Mouse (Mus musculus): Measurements from ENCODE around the gene Pirb. TPM values are rescaled to one million over a fixed set of nuclear protein-coding genes. Genes with fewer than 3 reads are reported as not detected.
A peak's percentile ranks its signal among the peaks of the same experiment; 100 is the strongest.

The Pirb gene
- total and polyA plus RNA-seq, 3 experiments = 0.18 to 7.8 (median 0.53) TPM

DNA sequence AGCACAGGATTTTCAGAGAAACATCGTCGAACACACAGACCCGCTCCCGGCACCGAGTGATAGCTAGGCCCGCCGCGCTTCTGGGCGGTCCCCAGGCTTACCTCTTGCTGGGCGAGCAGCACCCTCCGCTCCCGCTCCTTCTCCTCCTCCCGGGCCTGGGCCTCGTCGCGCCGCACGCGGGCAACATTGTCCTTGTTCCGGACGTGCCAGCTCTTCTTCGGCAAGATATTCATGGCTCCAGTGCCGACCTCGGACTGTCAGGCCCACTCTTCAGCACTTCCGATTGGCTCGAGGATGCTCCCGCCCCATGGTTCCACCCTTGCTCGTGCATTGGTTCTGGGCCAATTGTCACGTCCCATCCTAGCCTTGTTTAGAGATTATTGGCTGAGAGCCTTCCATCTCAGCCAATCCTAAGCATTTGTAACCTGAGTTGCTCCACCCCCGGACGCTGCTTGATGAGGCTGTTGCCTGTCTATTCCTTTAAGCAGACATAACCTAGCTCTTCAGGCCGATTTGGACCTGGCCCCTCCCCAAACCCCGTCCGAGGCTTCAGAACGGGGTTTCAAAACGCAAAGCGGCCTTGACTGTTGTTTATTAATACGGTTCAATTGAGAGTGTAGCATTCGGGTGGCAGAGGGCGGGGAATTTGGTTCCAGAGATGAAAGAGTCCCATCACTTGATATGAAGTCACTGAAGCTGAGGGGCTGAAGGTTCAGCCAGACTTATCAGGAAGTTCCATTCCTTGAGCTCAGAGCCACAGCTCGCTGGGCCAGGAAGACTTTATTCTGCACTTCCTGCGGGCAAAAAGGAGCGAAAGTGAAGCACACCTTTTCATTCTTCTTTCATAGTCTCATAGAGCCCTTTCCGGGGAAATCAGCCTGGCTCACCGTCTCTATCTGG, 54.7 kb downstream of the Pirb start, which contains the start of gene Leng1:
Leng1 (minus strand) TSS at position 626 of the 900 bp plus-strand sequence.
- H3K36me3 ChIP-seq (replicated peaks) = peaks cover 42% of the 10 kb centered on the region
- no peaks in the 10 kb centered on the region for H3K27me3 ChIP-seq (ENCODE audit: insufficient read depth, low read length)
- DNase-seq (ENCODE audit: low spot score) (peak; percentile 94), ATAC-seq (ENCODE audit: extremely low read depth, insufficient number of reproducible peaks, low FRiP score, poor library complexity, severe bottlenecking) (peak; percentile 98)
- TF ChIP-seq TAL1 (conservative IDR thresholded peaks at IDR 0.05; ENCODE audit: low read depth, low read length) (no peak), CTCF (IDR thresholded peaks at IDR 0.05; ENCODE audit: low read depth, low read length) (no peak), GATA1 (IDR thresholded peaks at IDR 0.05; ENCODE audit: borderline replicate concordance, low read length) (no peak), GATA2 (IDR thresholded peaks at IDR 0.05; ENCODE audit: borderline replicate concordance, low read depth, low read length) (no peak), POLR2AphosphoS5 (IDR thresholded peaks at IDR 0.05; ENCODE audit: insufficient replicate concordance, low read depth, low read length) (no peak)
- peaks cover 35% of the 10 kb centered on the region for H3K4me1 ChIP-seq (ENCODE audit: insufficient read depth, low read depth, low read length)
- H3K9me3 ChIP-seq (replicated peaks) = no peaks in the 10 kb centered on the region
- H3K4me3 ChIP-seq (ENCODE audit: low read depth, low read length) = peak within 1 kb of the TSS; percentile 86

DNA sequence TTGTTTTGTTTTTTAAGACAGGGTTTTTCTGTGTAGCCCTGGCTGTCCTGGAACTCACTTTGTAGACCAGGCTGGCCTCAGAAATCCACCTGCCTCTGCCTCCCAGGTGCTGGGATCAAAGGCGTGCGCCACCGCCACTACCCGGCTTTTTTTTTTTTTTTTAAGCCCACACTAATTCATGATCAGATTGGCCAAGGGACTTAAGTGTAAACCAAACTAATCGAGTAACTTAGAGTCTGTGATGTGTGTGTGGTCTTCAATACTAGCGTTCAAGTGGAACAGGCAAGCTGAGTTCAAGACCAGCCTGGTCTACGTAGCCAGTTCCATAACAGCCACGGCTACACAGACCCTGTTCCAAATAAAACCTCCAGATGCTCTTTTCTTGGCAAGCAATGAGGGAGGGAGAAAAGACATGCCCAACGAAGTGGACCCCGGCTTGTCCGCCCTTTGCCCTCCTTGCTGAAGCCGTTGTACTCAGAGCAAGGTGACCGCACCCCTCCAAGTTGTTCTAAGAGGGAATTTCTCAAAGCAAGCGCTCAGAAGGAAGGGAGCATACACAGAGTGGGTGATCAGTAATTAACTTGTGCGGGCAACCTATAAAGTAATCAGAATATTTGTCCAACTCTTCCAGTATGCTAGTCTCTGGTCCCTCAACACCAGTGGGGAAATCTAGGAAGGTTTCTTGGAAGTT, 55.5 kb downstream of the Pirb start:
- Histone ChIP-seq H3K9me3 (replicated peaks) (no peaks in the 10 kb centered on the region), H3K4me1 (ENCODE audit: insufficient read depth, low read depth, low read length) (peaks cover 40% of the 10 kb centered on the region), H3K27me3 (ENCODE audit: insufficient read depth, low read length) (no peaks in the 10 kb centered on the region), H3K36me3 (replicated peaks) (peaks cover 48% of the 10 kb centered on the region), H3K4me3 (ENCODE audit: low read depth, low read length) (peak overlapping the region; percentile 86)
- DNase-seq (ENCODE audit: low spot score) = no peak
- no peak for ATAC-seq (ENCODE audit: extremely low read depth, insufficient number of reproducible peaks, low FRiP score, poor library complexity, severe bottlenecking)
- no peak for TF ChIP-seq TAL1 (conservative IDR thresholded peaks at IDR 0.05; ENCODE audit: low read depth, low read length)
- TF ChIP-seq GATA2 (IDR thresholded peaks at IDR 0.05; ENCODE audit: borderline replicate concordance, low read depth, low read length) = no peak
- TF ChIP-seq GATA1 (IDR thresholded peaks at IDR 0.05; ENCODE audit: borderline replicate concordance, low read length) = no peak
- TF ChIP-seq POLR2AphosphoS5 (IDR thresholded peaks at IDR 0.05; ENCODE audit: insufficient replicate concordance, low read depth, low read length) = no peak
- no peak for TF ChIP-seq CTCF (IDR thresholded peaks at IDR 0.05; ENCODE audit: low read depth, low read length)

Other genes with a start within 250 kb of the Pirb start
- gene Tarm1, start 217.8 kb downstream of the Pirb start, total RNA-seq (2014; fragmentation: Nextera tagmentation) = not detected in 2 replicates
- 1.3 TPM in 2 replicates for gene Tarm1, start 217.8 kb downstream of the Pirb start, total RNA-seq (2017)
- gene Tarm1, start 217.8 kb downstream of the Pirb start, polyA plus RNA-seq (2012) = not detected in 2 replicates
- not detected in 2 replicates for gene Oscar, start 104.2 kb downstream of the Pirb start, total RNA-seq (2014; fragmentation: Nextera tagmentation)
- 0.05 and 0.06 TPM in 2 replicates for gene Oscar, start 104.2 kb downstream of the Pirb start, total RNA-seq (2017)
- gene Oscar, start 104.2 kb downstream of the Pirb start, polyA plus RNA-seq (2012) = not detected in 2 replicates
- 179 and 192 TPM in 2 replicates for gene Ndufa3, start 103.0 kb downstream of the Pirb start, total RNA-seq (2014; fragmentation: Nextera tagmentation)
- 234 and 290 TPM in 2 replicates for gene Ndufa3, start 103.0 kb downstream of the Pirb start, total RNA-seq (2017)
- gene Ndufa3, start 103.0 kb downstream of the Pirb start, polyA plus RNA-seq (2012) = 18.5 and 18.9 TPM in 2 replicates
- 22.2 and 38.2 TPM in 2 replicates for gene Tfpt, start 90.5 kb downstream of the Pirb start, total RNA-seq (2014; fragmentation: Nextera tagmentation)
- 29.1 and 40.2 TPM in 2 replicates for gene Tfpt, start 90.5 kb downstream of the Pirb start, total RNA-seq (2017)
- 44.0 and 44.2 TPM in 2 replicates for gene Tfpt, start 90.5 kb downstream of the Pirb start, polyA plus RNA-seq (2012)
- 34.4 and 43.3 TPM in 2 replicates for gene Prpf31, start 90.4 kb downstream of the Pirb start, total RNA-seq (2014; fragmentation: Nextera tagmentation)
- gene Prpf31, start 90.4 kb downstream of the Pirb start, total RNA-seq (2017) = 97.9 and 104 TPM in 2 replicates
- gene Prpf31, start 90.4 kb downstream of the Pirb start, polyA plus RNA-seq (2012) = 52.6 and 59.2 TPM in 2 replicates
- 245 and 285 TPM in 2 replicates for gene Cnot3, start 75.1 kb downstream of the Pirb start, total RNA-seq (2014; fragmentation: Nextera tagmentation)
- 13.9 and 20.7 TPM in 2 replicates for gene Cnot3, start 75.1 kb downstream of the Pirb start, total RNA-seq (2017)
- 506 and 556 TPM in 2 replicates for gene Cnot3, start 75.1 kb downstream of the Pirb start, polyA plus RNA-seq (2012)
- 8.2 and 9.0 TPM in 2 replicates for gene Leng1, start 54.6 kb downstream of the Pirb start, total RNA-seq (2014; fragmentation: Nextera tagmentation)
- gene Leng1, start 54.6 kb downstream of the Pirb start, total RNA-seq (2017) = 7.6 and 7.7 TPM in 2 replicates
- gene Leng1, start 54.6 kb downstream of the Pirb start, polyA plus RNA-seq (2012) = 10.4 and 11.0 TPM in 2 replicates
- gene Tmc4, start 42.8 kb downstream of the Pirb start, total RNA-seq (2014; fragmentation: Nextera tagmentation) = 14.7 and 16.2 TPM in 2 replicates
- gene Tmc4, start 42.8 kb downstream of the Pirb start, total RNA-seq (2017) = 4.6 and 5.5 TPM in 2 replicates
- 1.4 and 1.8 TPM in 2 replicates for gene Tmc4, start 42.8 kb downstream of the Pirb start, polyA plus RNA-seq (2012)
- gene Tsen34, start 27.5 kb downstream of the Pirb start, total RNA-seq (2014; fragmentation: Nextera tagmentation) = 7.8 and 8.4 TPM in 2 replicates
- 17.0 and 28.6 TPM in 2 replicates for gene Tsen34, start 27.5 kb downstream of the Pirb start, total RNA-seq (2017)
- gene Tsen34, start 27.5 kb downstream of the Pirb start, polyA plus RNA-seq (2012) = 70.3 and 100 TPM in 2 replicates
- gene Mboat7, start 26.9 kb downstream of the Pirb start, total RNA-seq (2014; fragmentation: Nextera tagmentation) = 36.2 and 38.0 TPM in 2 replicates
- 20.6 and 21.3 TPM in 2 replicates for gene Mboat7, start 26.9 kb downstream of the Pirb start, total RNA-seq (2017)
- 57.0 and 67.4 TPM in 2 replicates for gene Mboat7, start 26.9 kb downstream of the Pirb start, polyA plus RNA-seq (2012)
- 1,085 and 1,090 TPM in 2 replicates for gene Rps9, start 16.4 kb downstream of the Pirb start, total RNA-seq (2014; fragmentation: Nextera tagmentation)
- gene Rps9, start 16.4 kb downstream of the Pirb start, total RNA-seq (2017) = 2,177 and 2,187 TPM in 2 replicates
- 598 and 1,340 TPM in 2 replicates for gene Rps9, start 16.4 kb downstream of the Pirb start, polyA plus RNA-seq (2012)
- gene Gm15448, start 105.3 kb upstream of the Pirb start, total RNA-seq (2014; fragmentation: Nextera tagmentation) = 0.53 TPM in 1 of 2 replicates, not detected in the other
- 0.87 and 1.5 TPM in 2 replicates for gene Gm15448, start 105.3 kb upstream of the Pirb start, total RNA-seq (2017)
- gene Gm15448, start 105.3 kb upstream of the Pirb start, polyA plus RNA-seq (2012) = not detected in 2 replicates
- 0.83 TPM in 1 of 2 replicates, not detected in the other for gene Pira2, start 124.7 kb upstream of the Pirb start, total RNA-seq (2014; fragmentation: Nextera tagmentation)
- 0.76 and 0.99 TPM in 2 replicates for gene Pira2, start 124.7 kb upstream of the Pirb start, total RNA-seq (2017)
- not detected in 2 replicates for gene Pira2, start 124.7 kb upstream of the Pirb start, polyA plus RNA-seq (2012)
- gene Gm14548, start 177.7 kb upstream of the Pirb start, total RNA-seq (2014; fragmentation: Nextera tagmentation) = 0.53 and 1.2 TPM in 2 replicates
- 4.8 and 4.9 TPM in 2 replicates for gene Gm14548, start 177.7 kb upstream of the Pirb start, total RNA-seq (2017)
- gene Gm14548, start 177.7 kb upstream of the Pirb start, polyA plus RNA-seq (2012) = not detected in 2 replicates
- gene Lilra6, start 195.1 kb upstream of the Pirb start, total RNA-seq (2014; fragmentation: Nextera tagmentation) = not detected in 2 replicates
- gene Lilra6, start 195.1 kb upstream of the Pirb start, total RNA-seq (2017) = 1.9 and 2.1 TPM in 2 replicates
- not detected in 2 replicates for gene Lilra6, start 195.1 kb upstream of the Pirb start, polyA plus RNA-seq (2012)